Mouse (Mus musculus): ENCODE measurements at regions not wholly inside any gene's neighbourhood (a gene's known extent, or its start where the extent isn't known, plus 50 kb on each side); places are given as distances from the start of the nearest gene placed in this dataset.
A peak's percentile ranks its signal among the peaks of the same experiment; 100 is the strongest.
"Not testable (repeated sequence)": the region's sequence is repeated elsewhere in the genome, so short reads cannot be mapped to it uniquely, and the experiment has no call there.

GRCm38 (mm10) chr12:70653971-70654370 lies 171.3 kb upstream of the Frmd6 start:
- Histone ChIP-seq H3K36me3 (no peaks in the 10 kb centered on the region), H3K27me3 (replicated peaks) (no peaks in the 10 kb centered on the region), H3K9me3 (no peaks in the 10 kb centered on the region), H3K27ac (replicated peaks) (peak overlapping the region; percentile 62), H3K9ac (no peak overlapping the region), H3K4me2 (no peak overlapping the region), H3K4me1 (peaks cover 63% of the 10 kb centered on the region), H3K4me3 (no peak overlapping the region)
- WGBS = 84% methylated on average over 8 of the region's 8 CpGs
- no peak for ATAC-seq (ENCODE audit: extremely low read depth, insufficient number of reproducible peaks, low FRiP score, low TSS enrichment)

GRCm38 (mm10) chr12:70654546-70654945 lies 170.8 kb upstream of the Frmd6 start:
- 32% methylated on average over 3 of the region's 3 CpGs for WGBS
- no peaks in the 10 kb centered on the region for H3K36me3 ChIP-seq
- ATAC-seq (ENCODE audit: extremely low read depth, insufficient number of reproducible peaks, low FRiP score, low TSS enrichment) = no peak; the same call in 1 of the 2 replicates
- H3K9me3 ChIP-seq = no peaks in the 10 kb centered on the region
- H3K27ac ChIP-seq (replicated peaks) = peak overlapping the region; percentile 62
- no peaks in the 10 kb centered on the region for H3K27me3 ChIP-seq (replicated peaks)
- no peak overlapping the region for H3K4me2 ChIP-seq
- H3K4me3 ChIP-seq = no peak overlapping the region
- H3K4me1 ChIP-seq = peaks cover 57% of the 10 kb centered on the region
- H3K9ac ChIP-seq = no peak overlapping the region

GRCm38 (mm10) chr12:70655411-70655811 lies 169.9 kb upstream of the Frmd6 start:
- Histone ChIP-seq H3K4me1 (peaks cover 48% of the 10 kb centered on the region), H3K9ac (no peak overlapping the region), H3K9me3 (no peaks in the 10 kb centered on the region), H3K27ac (replicated peaks) (peak overlapping the region; percentile 62; the same call in 1 of the 2 replicates), H3K36me3 (no peaks in the 10 kb centered on the region), H3K4me3 (no peak overlapping the region), H3K27me3 (replicated peaks) (no peaks in the 10 kb centered on the region), H3K4me2 (no peak overlapping the region)
- no peak for ATAC-seq (ENCODE audit: extremely low read depth, insufficient number of reproducible peaks, low FRiP score, low TSS enrichment)
- WGBS = 86% methylated on average over 2 of the region's 2 CpGs

DNA sequence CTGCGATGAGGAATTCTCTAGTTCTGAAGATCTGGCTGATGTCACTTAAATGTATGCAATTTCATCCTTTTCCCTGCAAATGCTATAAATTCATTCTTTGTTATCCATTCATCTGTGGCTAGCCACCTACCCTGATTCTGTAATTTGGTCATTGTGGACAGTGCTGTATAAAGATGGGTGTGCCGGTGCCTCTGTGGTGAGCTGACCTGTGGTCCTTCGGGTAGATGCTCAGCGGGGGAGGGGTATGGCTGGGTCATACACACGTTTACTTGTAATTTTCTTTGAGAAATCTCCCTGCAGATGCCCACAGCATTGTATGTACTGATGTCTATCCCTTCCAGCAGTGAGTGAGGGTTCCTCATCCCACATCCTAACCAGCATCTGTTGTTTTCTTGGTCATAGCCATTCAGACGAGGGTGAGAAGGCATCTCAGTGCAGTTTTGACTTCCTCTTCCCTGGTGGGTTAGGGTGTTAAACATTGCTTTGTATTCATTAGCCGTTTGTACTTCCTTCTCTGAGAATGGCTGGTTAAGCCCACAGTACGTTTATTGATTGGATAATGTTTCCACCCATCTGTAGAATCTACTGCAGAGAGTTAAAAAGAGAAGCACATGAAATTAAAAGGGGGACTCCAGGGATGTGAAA lies 169.3 kb upstream of the Frmd6 start:
- Histone ChIP-seq H3K27me3 (replicated peaks) (no peaks in the 10 kb centered on the region), H3K36me3 (no peaks in the 10 kb centered on the region), H3K4me2 (no peak overlapping the region), H3K4me3 (no peak overlapping the region), H3K9me3 (no peaks in the 10 kb centered on the region), H3K4me1 (peaks cover 44% of the 10 kb centered on the region), H3K27ac (replicated peaks) (no peak overlapping the region), H3K9ac (no peak overlapping the region)
- no peak for ATAC-seq (ENCODE audit: extremely low read depth, insufficient number of reproducible peaks, low FRiP score, low TSS enrichment)
- WGBS = 75% methylated on average over 8 of the region's 8 CpGs

DNA sequence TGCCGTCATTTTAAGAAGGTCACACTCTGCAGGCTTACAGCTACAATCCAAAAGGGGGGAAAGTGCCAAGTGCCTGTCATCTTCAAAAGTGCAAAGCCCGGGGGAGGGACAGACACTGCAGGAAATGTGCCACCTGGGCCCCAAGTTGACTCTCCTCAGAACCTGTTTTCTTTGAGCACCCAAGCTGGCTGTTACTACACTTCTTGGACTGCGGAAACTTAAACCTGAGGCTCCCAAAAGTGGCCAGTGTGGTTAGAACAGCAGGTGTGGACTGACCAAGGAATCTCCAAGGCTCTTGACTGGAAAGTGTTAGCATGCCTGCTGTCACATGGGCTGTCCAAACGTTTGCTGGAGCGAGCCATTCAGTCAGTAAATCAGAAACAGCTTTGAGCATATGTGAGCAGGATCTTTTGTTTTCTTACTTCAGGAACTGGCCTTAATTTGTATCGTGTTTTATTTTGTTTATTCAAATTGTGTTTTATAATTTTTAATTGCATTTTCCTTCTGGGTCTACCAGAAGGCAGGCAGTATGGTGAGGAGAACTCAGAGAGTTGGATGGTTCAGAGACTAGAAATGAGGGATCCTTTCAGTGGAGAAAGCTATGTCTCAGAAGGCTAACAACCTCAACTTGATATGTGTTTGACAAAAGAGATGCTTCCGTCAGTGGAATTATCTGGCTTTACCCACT lies 168.4 kb upstream of the Frmd6 start:
- WGBS = 41% methylated on average over 7 of the region's 7 CpGs
- H3K27me3 ChIP-seq (replicated peaks) = no peaks in the 10 kb centered on the region
- ATAC-seq (ENCODE audit: extremely low read depth, insufficient number of reproducible peaks, low FRiP score, low TSS enrichment) = no peak
- no peaks in the 10 kb centered on the region for H3K9me3 ChIP-seq
- H3K27ac ChIP-seq (replicated peaks) = peak overlapping the region; percentile 70
- no peak overlapping the region for H3K9ac ChIP-seq
- H3K4me3 ChIP-seq = no peak overlapping the region
- no peaks in the 10 kb centered on the region for H3K36me3 ChIP-seq
- H3K4me2 ChIP-seq = no peak overlapping the region
- peaks cover 35% of the 10 kb centered on the region for H3K4me1 ChIP-seq

DNA sequence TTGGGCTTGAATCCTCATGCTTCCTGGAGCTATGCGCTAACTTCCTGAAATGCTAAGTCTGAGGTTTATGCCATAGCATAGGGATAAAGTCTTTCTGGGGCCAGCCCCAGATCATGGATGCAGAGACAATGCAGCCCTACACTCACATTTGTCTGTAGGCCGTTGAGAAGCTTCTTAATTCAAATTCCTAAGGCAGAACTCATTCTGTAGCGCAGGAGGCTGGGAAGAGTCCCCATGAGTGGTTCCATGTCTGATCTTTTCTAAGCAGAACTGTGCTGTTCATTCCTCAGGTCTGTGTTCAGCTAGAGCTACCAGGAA lies 167.9 kb upstream of the Frmd6 start:
- Histone ChIP-seq H3K4me1 (peaks cover 33% of the 10 kb centered on the region), H3K27ac (replicated peaks) (no peak overlapping the region), H3K4me2 (no peak overlapping the region), H3K4me3 (no peak overlapping the region), H3K9me3 (no peaks in the 10 kb centered on the region), H3K27me3 (replicated peaks) (no peaks in the 10 kb centered on the region), H3K36me3 (no peaks in the 10 kb centered on the region), H3K9ac (no peak overlapping the region)
- WGBS = 78% methylated on average over 3 of the region's 3 CpGs
- ATAC-seq (ENCODE audit: extremely low read depth, insufficient number of reproducible peaks, low FRiP score, low TSS enrichment) = no peak

GRCm38 (mm10) chr12:70658106-70658505 lies 167.2 kb upstream of the Frmd6 start:
- 85% methylated on average over 5 of the region's 5 CpGs for WGBS
- no peak overlapping the region for H3K4me3 ChIP-seq
- no peak overlapping the region for H3K4me2 ChIP-seq
- H3K4me1 ChIP-seq = peaks cover 33% of the 10 kb centered on the region
- H3K27me3 ChIP-seq (replicated peaks) = no peaks in the 10 kb centered on the region
- H3K9me3 ChIP-seq = no peaks in the 10 kb centered on the region
- H3K36me3 ChIP-seq = no peaks in the 10 kb centered on the region
- no peak overlapping the region for H3K27ac ChIP-seq (replicated peaks)
- ATAC-seq (ENCODE audit: extremely low read depth, insufficient number of reproducible peaks, low FRiP score, low TSS enrichment) = no peak
- no peak overlapping the region for H3K9ac ChIP-seq

GRCm38 (mm10) chr12:70660388-70660787 lies 164.9 kb upstream of the Frmd6 start:
- Histone ChIP-seq H3K4me2 (no peak overlapping the region), H3K36me3 (no peaks in the 10 kb centered on the region), H3K4me1 (peaks cover 19% of the 10 kb centered on the region), H3K27me3 (replicated peaks) (no peaks in the 10 kb centered on the region), H3K9me3 (no peaks in the 10 kb centered on the region), H3K27ac (replicated peaks) (no peak overlapping the region), H3K4me3 (no peak overlapping the region), H3K9ac (no peak overlapping the region)
- WGBS = 72% methylated on average over 4 of the region's 4 CpGs
- no peak for ATAC-seq (ENCODE audit: extremely low read depth, insufficient number of reproducible peaks, low FRiP score, low TSS enrichment)

- not testable (repeated sequence) for H3K9me3 ChIP-seq; H3K27ac ChIP-seq (replicated peaks); ATAC-seq (ENCODE audit: extremely low read depth, insufficient number of reproducible peaks, low FRiP score, low TSS enrichment); H3K27me3 ChIP-seq (replicated peaks); H3K4me3 ChIP-seq; H3K9ac ChIP-seq; H3K4me2 ChIP-seq; H3K4me1 ChIP-seq; H3K36me3 ChIP-seq
- WGBS = 89% methylated on average over 6 of the region's 8 CpGs
Measured at GRCm38 (mm10) chr12:70668158-70668557, 157.2 kb upstream of the Frmd6 start.

- H3K36me3 ChIP-seq = no peaks in the 10 kb centered on the region
- no peaks in the 10 kb centered on the region; the same call in 1 of the 2 replicates for H3K9me3 ChIP-seq
- no peak overlapping the region for H3K4me2 ChIP-seq
- no peak for ATAC-seq (ENCODE audit: extremely low read depth, insufficient number of reproducible peaks, low FRiP score, low TSS enrichment)
- no peaks in the 10 kb centered on the region for H3K27me3 ChIP-seq (replicated peaks)
- H3K4me3 ChIP-seq = no peak overlapping the region
- no peak overlapping the region for H3K9ac ChIP-seq
- WGBS = 80% methylated on average over 7 of the region's 7 CpGs
- no peak overlapping the region for H3K27ac ChIP-seq (replicated peaks)
- H3K4me1 ChIP-seq = no peaks in the 10 kb centered on the region
Measured at GRCm38 (mm10) chr12:70672115-70672514, 153.2 kb upstream of the Frmd6 start.

GRCm38 (mm10) chr12:70673188-70673587 lies 152.1 kb upstream of the Frmd6 start:
- no peak overlapping the region for H3K27ac ChIP-seq (replicated peaks)

DNA sequence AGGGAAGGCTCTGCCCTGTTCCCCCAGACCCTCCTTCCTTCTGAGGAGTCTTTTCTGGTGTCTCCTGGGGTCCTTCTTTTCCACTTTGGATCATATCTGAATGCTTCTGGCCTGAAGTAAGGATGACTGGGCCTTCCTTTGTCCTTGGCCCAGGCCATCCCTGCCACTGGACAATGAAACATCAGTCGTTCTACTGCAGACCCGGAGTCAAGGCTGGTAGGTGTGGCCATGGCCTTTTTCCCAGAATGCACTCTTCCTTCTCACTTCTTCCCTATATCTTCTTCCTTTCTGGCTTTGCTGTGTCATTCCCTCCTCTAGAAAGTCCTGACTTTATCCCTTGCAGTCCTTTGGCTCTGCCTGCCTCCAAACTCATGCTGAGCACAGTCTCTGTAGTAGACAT lies 151.2 kb upstream of the Frmd6 start:
- 70% methylated on average over 2 of the region's 2 CpGs for WGBS
- Histone ChIP-seq H3K36me3 (no peaks in the 10 kb centered on the region), H3K4me3 (no peak overlapping the region)

More at GRCm38 (mm10) chr12:70673188-70673587, 152.1 kb upstream of the Frmd6 start:
- Histone ChIP-seq H3K27me3 (replicated peaks) (no peaks in the 10 kb centered on the region), H3K9me3 (no peaks in the 10 kb centered on the region; the same call in 1 of the 2 replicates), H3K4me3 (no peak overlapping the region), H3K4me1 (no peaks in the 10 kb centered on the region), H3K9ac (no peak overlapping the region), H3K4me2 (no peak overlapping the region), H3K36me3 (no peaks in the 10 kb centered on the region)
- WGBS = 69% methylated on average over 11 of the region's 11 CpGs
- no peak for ATAC-seq (ENCODE audit: extremely low read depth, insufficient number of reproducible peaks, low FRiP score, low TSS enrichment)

More for the DNA sequence above, 151.2 kb upstream of the Frmd6 start:
- Histone ChIP-seq H3K27ac (replicated peaks) (no peak overlapping the region), H3K9ac (no peak overlapping the region), H3K4me1 (no peaks in the 10 kb centered on the region), H3K27me3 (replicated peaks) (no peaks in the 10 kb centered on the region), H3K9me3 (no peaks in the 10 kb centered on the region; the same call in 1 of the 2 replicates), H3K4me2 (no peak overlapping the region)
- no peak for ATAC-seq (ENCODE audit: extremely low read depth, insufficient number of reproducible peaks, low FRiP score, low TSS enrichment)

Data from heart, embryonic 13.5 days (tissue).